Mouse (Mus musculus): ENCODE measurements at regions not wholly inside any gene's neighbourhood (a gene's known extent, or its start where the extent isn't known, plus 50 kb on each side); places are given as distances from the start of the nearest gene placed in this dataset.

DNA sequence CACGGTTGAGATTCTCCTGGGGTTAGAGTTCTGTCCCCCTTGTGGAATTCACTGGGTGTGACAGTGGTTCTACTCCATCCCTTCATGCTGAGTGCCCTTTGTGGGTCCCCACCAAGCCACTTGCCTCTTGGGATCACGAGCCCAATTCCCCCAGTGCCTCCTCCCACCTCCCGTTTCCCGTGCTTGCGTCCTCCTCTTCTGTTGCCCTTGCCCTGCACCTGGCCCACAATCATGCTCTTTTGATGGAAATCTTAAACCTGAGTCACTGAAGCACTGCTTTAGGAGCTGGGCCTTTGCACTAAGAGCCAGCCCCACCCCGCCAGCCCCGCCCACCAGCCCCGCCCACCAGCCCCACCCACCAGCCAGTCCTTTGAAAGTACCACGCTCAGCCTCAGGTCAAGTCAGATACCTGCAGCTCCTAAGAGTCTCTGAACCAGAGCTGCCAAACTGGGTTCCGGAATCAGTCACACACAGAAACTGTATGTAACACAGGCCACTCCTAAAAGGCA lies 79.8 kb upstream of the Sertad2 start:
- Histone ChIP-seq H3K4me1 (peaks cover 13% of the 10 kb centered on the region), H3K4me2 (no peak overlapping the region), H3K36me3 (no peaks in the 10 kb centered on the region), H3K9ac (no peak overlapping the region), H3K9me3 (no peaks in the 10 kb centered on the region), H3K4me3 (no peak overlapping the region), H3K27me3 (replicated peaks) (peaks cover 31% of the 10 kb centered on the region), H3K27ac (replicated peaks) (no peak overlapping the region)
- ATAC-seq (ENCODE audit: extremely low read depth, insufficient number of reproducible peaks, low FRiP score, low TSS enrichment), result no peak
- WGBS, result 29% methylated on average over 10 of the region's 10 CpGs

DNA sequence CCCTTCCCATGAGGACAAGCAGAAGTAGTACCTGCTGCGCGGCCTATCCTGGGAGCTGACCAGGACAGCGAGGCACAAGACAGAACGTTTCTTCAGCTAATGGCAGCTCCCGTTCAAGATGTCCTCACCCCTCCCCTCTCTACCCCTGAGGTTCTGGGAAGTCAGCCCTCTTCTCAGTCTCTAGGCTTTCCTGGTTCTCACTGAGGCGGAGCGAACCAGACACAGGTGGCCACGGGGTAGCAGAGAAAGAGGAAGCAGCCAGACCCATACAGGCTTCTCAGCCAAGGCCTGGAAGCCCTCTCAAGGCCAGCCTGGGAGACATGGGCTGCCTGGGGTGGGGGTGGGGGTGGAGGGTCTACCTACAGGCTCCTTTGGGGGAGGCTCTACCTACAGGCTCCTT lies 78.5 kb upstream of the Sertad2 start:
- Histone ChIP-seq H3K9ac (no peak overlapping the region), H3K4me3 (no peak overlapping the region), H3K4me1 (peaks cover 13% of the 10 kb centered on the region), H3K4me2 (no peak overlapping the region), H3K27me3 (replicated peaks) (peaks cover 31% of the 10 kb centered on the region), H3K36me3 (no peaks in the 10 kb centered on the region), H3K27ac (replicated peaks) (no peak overlapping the region), H3K9me3 (no peaks in the 10 kb centered on the region)
- 80% methylated on average over 8 of the region's 8 CpGs for WGBS
- ATAC-seq (ENCODE audit: extremely low read depth, insufficient number of reproducible peaks, low FRiP score, low TSS enrichment), result no peak

DNA sequence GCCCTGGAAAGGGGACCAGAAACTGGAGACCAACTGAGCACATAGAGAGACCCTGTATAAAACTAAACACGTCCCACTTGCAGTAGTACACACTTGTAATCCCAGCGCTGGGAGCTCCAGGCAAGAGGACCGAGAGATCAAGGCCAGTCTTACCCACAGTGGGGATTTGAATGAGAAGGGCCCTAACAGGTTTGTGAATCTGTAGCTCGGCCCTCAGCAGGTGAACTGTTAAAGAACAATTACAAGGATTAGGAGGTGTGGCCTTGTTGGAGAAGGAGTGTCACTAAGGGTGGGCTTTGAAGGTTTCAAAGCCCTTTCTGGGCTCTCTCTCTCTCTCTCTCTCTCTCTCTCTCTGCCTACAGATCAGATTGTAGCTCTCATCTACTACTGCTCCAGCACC lies 76.5 kb upstream of the Sertad2 start:
- Histone ChIP-seq H3K9me3 (no peaks in the 10 kb centered on the region), H3K4me2 (no peak overlapping the region), H3K4me1 (no peaks in the 10 kb centered on the region), H3K27me3 (replicated peaks) (peaks cover 28% of the 10 kb centered on the region), H3K36me3 (no peaks in the 10 kb centered on the region), H3K9ac (no peak overlapping the region), H3K4me3 (no peak overlapping the region), H3K27ac (replicated peaks) (no peak overlapping the region)
- 43% methylated on average over 4 of the region's 4 CpGs for WGBS
- ATAC-seq (ENCODE audit: extremely low read depth, insufficient number of reproducible peaks, low FRiP score, low TSS enrichment), result no peak

DNA sequence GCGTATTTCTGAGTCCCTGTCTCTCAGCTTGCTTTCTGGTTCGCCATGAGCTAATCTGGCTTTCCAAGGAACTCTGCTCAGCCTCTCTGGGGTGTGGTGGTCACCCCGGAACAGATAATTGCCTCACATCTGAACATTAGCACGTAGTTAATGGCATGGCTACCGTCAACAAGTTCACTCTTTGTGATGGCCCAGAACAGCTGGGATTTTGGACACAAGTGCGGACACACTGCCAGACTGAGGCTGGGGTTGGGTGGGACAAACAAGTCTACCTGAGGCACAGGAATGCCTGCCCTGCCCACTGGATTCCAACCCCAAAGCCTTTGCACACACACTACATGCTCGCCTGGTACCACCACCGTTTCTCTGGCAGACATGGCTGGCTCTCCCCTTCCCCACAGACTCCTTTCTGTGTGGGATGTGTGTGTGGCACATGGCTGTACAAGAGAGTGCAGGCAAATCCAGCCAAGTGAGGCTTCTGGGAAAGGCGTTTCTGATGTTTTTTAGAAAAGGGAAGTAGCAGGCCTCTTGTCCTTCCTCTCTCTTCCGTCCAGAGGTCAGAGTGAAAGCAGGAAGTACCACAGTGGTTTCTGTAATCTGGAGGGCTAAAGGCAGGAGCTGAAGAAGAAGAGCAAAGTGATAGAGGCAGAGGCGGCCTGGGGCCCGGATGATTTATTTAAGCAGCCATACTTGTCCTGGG lies 74.6 kb upstream of the Sertad2 start:
- Histone ChIP-seq H3K9ac (no peak overlapping the region), H3K4me3 (no peak overlapping the region), H3K4me2 (no peak overlapping the region), H3K9me3 (no peaks in the 10 kb centered on the region), H3K27ac (replicated peaks) (no peak overlapping the region), H3K27me3 (replicated peaks) (peaks cover 22% of the 10 kb centered on the region), H3K4me1 (0 out of 2 replicates have a peak, but pooled peaks cover 3% of the 10 kb centered on the region), H3K36me3 (no peaks in the 10 kb centered on the region)
- WGBS, result 68% methylated on average over 12 of the region's 12 CpGs
- no peak for ATAC-seq (ENCODE audit: extremely low read depth, insufficient number of reproducible peaks, low FRiP score, low TSS enrichment)

DNA sequence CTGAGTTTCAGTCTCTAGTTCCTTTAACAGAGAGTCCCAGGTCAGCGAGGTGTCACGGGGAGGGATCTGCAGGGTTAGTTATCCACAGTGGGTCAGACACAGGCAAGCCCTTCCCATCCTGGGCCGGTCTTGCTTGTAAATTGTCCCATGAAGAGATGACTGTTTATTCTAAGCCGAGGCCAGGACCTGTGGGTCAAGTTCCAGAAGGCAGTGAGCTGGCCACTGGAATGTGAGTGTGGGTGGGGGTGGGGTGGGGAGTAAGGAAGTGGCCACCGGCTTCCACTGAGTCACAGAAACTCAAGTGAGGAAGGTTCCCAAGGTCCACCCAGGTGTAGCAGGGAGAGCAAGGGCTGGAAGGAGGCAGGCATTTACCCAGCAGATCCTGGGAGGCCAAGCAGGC lies 73.7 kb upstream of the Sertad2 start:
- H3K4me2 ChIP-seq, result no peak overlapping the region
- H3K4me3 ChIP-seq, result no peak overlapping the region
- H3K9me3 ChIP-seq, result no peaks in the 10 kb centered on the region
- H3K36me3 ChIP-seq, result no peaks in the 10 kb centered on the region
- ATAC-seq (ENCODE audit: extremely low read depth, insufficient number of reproducible peaks, low FRiP score, low TSS enrichment), result no peak
- 48% methylated on average over 5 of the region's 5 CpGs for WGBS
- H3K27ac ChIP-seq (replicated peaks), result no peak overlapping the region
- H3K4me1 ChIP-seq, result 0 out of 2 replicates have a peak, but pooled peaks cover 3% of the 10 kb centered on the region
- peaks cover 14% of the 10 kb centered on the region for H3K27me3 ChIP-seq (replicated peaks)
- no peak overlapping the region for H3K9ac ChIP-seq

DNA sequence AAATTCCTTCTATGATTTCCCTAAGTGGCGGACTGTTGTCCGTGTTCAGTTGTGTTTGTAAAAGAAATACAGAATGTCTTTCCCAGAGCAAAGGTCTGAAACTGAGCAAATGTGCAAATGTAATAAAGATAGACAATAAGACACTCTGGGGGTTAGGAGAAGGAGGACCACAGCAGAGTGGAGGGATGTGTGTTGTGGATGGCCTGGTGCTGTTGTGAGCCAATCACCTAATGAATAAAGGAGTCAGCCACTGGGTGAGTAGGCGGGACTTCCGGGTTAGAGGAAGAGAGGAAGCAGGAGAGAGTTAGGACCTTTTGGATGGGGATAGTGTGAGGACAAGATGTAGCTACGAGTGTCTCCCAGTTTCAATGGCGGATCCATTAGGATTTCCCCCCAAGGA lies 72.7 kb upstream of the Sertad2 start:
- Histone ChIP-seq H3K9ac (no peak overlapping the region), H3K27ac (replicated peaks) (no peak overlapping the region), H3K4me2 (no peak overlapping the region), H3K4me3 (no peak overlapping the region), H3K9me3 (no peaks in the 10 kb centered on the region), H3K36me3 (no peaks in the 10 kb centered on the region), H3K4me1 (0 out of 2 replicates have a peak, but pooled peaks cover 3% of the 10 kb centered on the region), H3K27me3 (replicated peaks) (peaks cover 5% of the 10 kb centered on the region; the same call in 1 of the 2 replicates)
- 83% methylated on average over 6 of the region's 6 CpGs for WGBS
- ATAC-seq (ENCODE audit: extremely low read depth, insufficient number of reproducible peaks, low FRiP score, low TSS enrichment), result no peak

DNA sequence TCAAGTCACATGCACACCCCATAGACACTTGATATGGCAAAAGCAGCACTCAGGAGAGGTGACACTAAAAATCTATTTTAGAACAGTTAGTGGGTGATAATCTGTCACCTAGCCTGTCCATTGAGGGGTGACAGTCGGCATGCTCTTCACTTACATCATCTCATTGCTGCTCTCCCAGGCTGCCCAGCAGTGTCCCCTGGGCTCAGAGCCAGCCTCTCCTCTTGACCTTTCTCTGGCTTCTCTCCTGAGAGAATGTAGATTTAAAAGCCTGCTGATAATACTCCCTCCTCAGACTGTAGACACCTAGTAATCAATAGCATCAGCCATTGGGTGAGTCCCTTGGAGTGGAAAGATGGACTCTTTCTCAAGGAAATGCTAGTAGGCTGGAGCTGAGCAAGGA lies 70.7 kb upstream of the Sertad2 start:
- Histone ChIP-seq H3K36me3 (no peaks in the 10 kb centered on the region), H3K9me3 (no peaks in the 10 kb centered on the region), H3K4me3 (no peak overlapping the region), H3K9ac (no peak overlapping the region), H3K4me1 (peaks cover 7% of the 10 kb centered on the region), H3K4me2 (no peak overlapping the region), H3K27me3 (replicated peaks) (no peaks in the 10 kb centered on the region), H3K27ac (replicated peaks) (no peak overlapping the region)
- WGBS, result 23% methylated on average over 1 of the region's 1 CpGs
- no peak for ATAC-seq (ENCODE audit: extremely low read depth, insufficient number of reproducible peaks, low FRiP score, low TSS enrichment)

DNA sequence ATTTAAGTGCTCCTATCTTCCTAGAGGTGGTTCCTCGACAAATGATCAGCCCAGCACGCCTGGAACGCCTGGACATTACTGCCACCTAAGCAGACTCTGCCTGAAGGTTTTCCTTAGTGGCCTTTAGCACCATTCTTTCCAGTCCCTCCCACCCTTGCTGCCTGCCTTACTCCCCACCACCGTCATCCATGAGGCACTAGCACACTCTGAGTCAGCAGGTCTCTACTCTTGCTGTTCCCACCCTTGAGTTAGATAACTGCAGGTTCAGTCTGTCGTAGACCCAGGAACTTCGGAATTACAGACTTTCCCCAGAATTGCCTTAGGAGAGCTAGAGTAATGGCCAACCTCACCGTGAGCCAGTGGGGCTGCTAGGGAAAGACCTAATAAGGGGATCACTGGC lies 67.4 kb upstream of the Sertad2 start:
- no peak overlapping the region for H3K27ac ChIP-seq (replicated peaks)
- H3K27me3 ChIP-seq (replicated peaks), result no peaks in the 10 kb centered on the region
- no peak for ATAC-seq (ENCODE audit: extremely low read depth, insufficient number of reproducible peaks, low FRiP score, low TSS enrichment)
- H3K9ac ChIP-seq, result no peak overlapping the region
- H3K4me3 ChIP-seq, result no peak overlapping the region
- H3K4me1 ChIP-seq, result peaks cover 13% of the 10 kb centered on the region
- no peak overlapping the region for H3K4me2 ChIP-seq
- H3K36me3 ChIP-seq, result no peaks in the 10 kb centered on the region
- 69% methylated on average over 7 of the region's 7 CpGs for WGBS
- no peaks in the 10 kb centered on the region for H3K9me3 ChIP-seq

DNA sequence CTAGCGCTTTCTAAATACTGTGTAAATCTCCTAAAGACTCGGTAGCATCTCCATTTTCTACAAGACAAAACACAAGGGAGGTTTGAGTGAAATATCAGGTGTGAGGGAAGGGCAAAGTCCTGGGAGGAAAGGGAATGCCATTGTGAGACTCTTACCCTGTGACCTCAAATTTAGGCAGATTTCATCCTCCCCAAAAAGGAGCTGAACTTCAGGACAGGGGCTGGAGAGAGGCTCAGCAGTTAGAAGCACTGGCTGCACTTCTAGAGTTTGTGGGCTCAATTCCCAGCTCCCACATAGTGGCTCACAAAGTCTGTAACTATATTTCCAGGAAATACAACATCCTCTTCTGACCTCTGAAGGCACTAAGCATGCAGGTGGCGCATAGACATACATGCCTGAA lies 66.6 kb upstream of the Sertad2 start:
- Histone ChIP-seq H3K4me1 (peaks cover 13% of the 10 kb centered on the region), H3K27me3 (replicated peaks) (peaks cover 3% of the 10 kb centered on the region; the same call in 1 of the 2 replicates), H3K36me3 (no peaks in the 10 kb centered on the region), H3K27ac (replicated peaks) (no peak overlapping the region), H3K9ac (no peak overlapping the region), H3K4me3 (no peak overlapping the region), H3K9me3 (no peaks in the 10 kb centered on the region), H3K4me2 (no peak overlapping the region)
- WGBS, result 89% methylated on average over 3 of the region's 3 CpGs
- no peak for ATAC-seq (ENCODE audit: extremely low read depth, insufficient number of reproducible peaks, low FRiP score, low TSS enrichment)

DNA sequence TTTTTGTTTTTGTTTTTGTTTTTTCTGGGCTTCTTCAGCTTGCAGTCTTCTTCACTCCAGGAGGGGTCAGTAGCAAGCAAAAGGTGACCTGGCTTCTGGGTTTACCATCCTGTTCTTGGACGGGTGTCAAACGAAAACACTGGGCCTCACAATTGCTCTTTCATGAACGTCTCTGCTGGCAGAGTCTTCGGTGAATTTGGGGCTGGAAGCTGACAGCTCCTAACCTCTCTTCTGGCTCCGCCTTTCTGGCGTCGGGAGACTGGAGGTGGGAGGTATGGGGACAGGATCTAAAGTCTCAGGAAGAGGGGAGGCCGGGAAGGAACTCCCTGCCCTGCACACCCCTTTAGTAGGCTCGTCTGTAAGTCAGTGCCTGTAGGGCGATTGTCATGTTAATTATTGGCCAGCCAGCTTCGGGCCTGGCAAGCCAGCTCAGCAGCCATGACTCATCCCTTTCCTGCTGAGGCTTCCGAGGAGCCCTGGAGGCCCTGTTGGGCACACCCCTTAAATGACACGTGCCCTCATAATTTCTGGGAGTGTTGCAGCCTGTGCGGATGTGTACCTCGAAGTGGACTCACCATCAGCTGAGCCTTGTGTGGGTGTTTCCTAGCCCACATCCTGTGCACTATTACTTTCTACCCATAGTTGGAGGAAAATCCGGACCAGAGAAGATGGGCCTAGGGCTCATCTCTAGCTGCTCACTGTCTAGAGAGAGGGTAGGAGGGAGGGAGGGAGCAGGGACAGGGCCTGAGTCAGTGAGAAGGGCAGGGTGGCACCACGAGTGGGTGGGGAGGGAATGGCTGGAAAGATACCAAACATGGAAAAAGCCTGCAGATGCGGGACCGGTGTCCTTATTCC lies 65.6 kb upstream of the Sertad2 start:
- peak overlapping the region; percentile 21 for H3K4me3 ChIP-seq
- H3K4me2 ChIP-seq, result peak overlapping the region; percentile 59
- WGBS, result 24% methylated on average over 19 of the region's 19 CpGs
- H3K27ac ChIP-seq (replicated peaks), result peak overlapping the region; percentile 60
- peak; percentile 90 for ATAC-seq (ENCODE audit: extremely low read depth, insufficient number of reproducible peaks, low FRiP score, low TSS enrichment)
- no peaks in the 10 kb centered on the region for H3K36me3 ChIP-seq
- peaks cover 11% of the 10 kb centered on the region for H3K27me3 ChIP-seq (replicated peaks)
- no peaks in the 10 kb centered on the region for H3K9me3 ChIP-seq
- peaks cover 10% of the 10 kb centered on the region for H3K4me1 ChIP-seq
- H3K9ac ChIP-seq, result peak overlapping the region; percentile 57

DNA sequence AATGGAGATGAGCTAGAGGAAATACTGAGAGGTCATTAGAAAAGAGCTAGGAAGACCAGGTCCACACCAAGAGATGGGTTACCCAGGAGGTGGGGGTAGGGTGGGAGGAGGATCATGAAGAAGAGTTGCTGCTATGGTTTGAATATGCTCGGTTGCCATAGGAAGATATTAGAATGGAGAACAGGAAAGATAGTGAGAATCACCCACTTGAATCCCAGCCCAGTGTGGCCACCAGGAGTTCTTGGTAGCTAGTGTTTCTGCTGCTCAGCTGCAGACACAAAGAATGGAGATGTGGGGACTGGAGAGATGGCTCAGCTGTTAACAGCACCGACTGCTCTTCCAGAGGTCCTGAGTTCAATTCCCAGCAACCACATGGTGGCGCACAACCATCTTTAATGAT lies 62.4 kb upstream of the Sertad2 start:
- no peaks in the 10 kb centered on the region for H3K36me3 ChIP-seq
- H3K4me1 ChIP-seq, result peaks cover 9% of the 10 kb centered on the region
- no peak for ATAC-seq (ENCODE audit: extremely low read depth, insufficient number of reproducible peaks, low FRiP score, low TSS enrichment)
- no peak overlapping the region for H3K4me3 ChIP-seq
- H3K9me3 ChIP-seq, result no peaks in the 10 kb centered on the region
- no peak overlapping the region for H3K27ac ChIP-seq (replicated peaks)
- peaks cover 32% of the 10 kb centered on the region for H3K27me3 ChIP-seq (replicated peaks)
- no peak overlapping the region for H3K9ac ChIP-seq
- no peak overlapping the region for H3K4me2 ChIP-seq
- 73% methylated on average over 3 of the region's 3 CpGs for WGBS

Data from heart, embryonic 13.5 days (tissue).